Mouse (Mus musculus): ENCODE measurements around the gene Cyth4. TPM values are rescaled to one million over a fixed set of nuclear protein-coding genes. Genes with fewer than 3 reads are reported as not detected.

The Cyth4 gene
- 5.9 and 6.7 TPM in 2 replicates for polyA plus RNA-seq (2016; fragmentation: Nextera tagmentation; extraction: Ambion mirVana)

DNA sequence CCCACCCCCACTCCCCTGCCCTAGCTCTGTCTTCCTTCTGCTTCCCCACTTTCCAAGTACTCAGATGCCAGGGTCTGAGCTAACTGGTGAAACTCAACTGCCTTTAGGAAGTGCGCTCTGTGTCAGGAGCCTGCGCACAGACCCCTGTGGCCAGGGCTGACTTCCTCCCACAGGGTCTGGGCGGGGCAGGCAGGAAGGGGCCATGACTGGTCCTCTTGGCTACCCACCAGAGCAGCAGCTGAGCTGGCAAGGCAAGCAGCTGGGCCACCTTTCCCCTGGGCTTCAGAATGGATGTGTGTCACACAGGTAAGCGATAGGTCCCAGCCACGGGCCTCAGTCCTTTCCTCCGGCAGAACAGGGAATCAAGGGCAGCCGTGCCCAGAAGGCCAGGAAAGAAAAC, at the start of gene Cyth4:
Gene Cyth4 (plus strand): TSS at position 134 of the 400 bp plus-strand sequence.
- Histone ChIP-seq H3K27ac (replicated peaks) (no peak within 1 kb of the TSS), H3K36me3 (no peaks in the 10 kb centered on the region), H3K4me1 (no peaks in the 10 kb centered on the region; the same call in 1 of the 2 replicates), H3K27me3 (ENCODE audit: low read depth, poor library complexity, severe bottlenecking) (no peaks in the 10 kb centered on the region), H3K9me3 (replicated peaks) (peaks cover under 1% of the 10 kb centered on the region; the same call in 1 of the 2 replicates), H3K4me3 (no peak within 1 kb of the TSS)
- 88% methylated on average over 7 of the region's 7 CpGs for WGBS
- DNase-seq (ENCODE audit: low spot score) = no peak

DNA sequence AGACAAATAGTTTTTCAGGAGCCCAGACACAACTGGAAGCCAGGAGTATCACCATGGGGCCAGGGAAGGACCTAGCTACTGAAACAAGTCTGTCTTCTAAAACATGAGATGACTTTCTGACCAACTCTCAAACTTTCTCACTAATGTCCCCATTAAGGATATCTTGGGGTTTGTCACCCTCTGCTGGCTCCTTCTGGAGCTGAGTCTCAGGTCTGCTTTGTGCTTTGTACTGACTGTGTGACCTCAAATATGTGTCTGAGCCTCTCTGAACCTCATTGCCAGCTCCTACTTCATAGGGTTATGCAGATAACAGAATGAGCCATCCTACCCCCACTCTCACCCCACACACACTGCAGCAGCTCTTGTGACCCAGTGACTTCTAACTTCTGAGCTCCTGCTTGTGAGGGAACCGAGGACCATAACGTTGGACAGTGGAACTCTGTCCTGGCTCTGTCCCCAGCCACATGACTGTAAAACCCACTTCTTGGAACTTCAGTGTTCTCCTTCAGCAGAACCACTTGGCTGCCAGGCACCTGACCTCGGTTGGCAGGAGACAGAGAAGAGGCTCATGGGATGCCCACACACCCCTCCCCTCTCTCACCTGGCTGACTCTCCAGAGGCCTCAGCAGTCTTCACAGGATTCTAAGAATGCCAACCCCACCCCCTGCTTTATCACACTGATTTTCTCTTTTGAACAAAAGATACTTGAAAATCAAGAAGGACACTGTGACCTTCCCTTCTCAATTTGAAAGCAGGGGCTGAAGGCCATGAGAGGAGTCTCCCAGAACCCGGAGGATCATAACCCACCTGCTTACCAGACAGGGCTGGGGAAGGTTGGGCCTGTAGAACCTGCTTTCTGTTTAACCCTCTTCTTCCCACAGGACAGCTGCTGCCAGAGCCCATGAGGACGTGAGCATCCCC, 49.2 kb upstream of the Cyth4 start:
- peaks cover 11% of the 10 kb centered on the region; the same call in 1 of the 2 replicates for H3K9me3 ChIP-seq (replicated peaks)
- no peaks in the 10 kb centered on the region for H3K36me3 ChIP-seq
- no peak overlapping the region for H3K4me3 ChIP-seq
- no peak for DNase-seq (ENCODE audit: low spot score)
- 0 out of 2 replicates have a peak overlapping the region, but pooled peaks have one; percentile 39 for H3K27ac ChIP-seq (replicated peaks)
- H3K4me1 ChIP-seq = peaks cover 26% of the 10 kb centered on the region
- peaks cover 26% of the 10 kb centered on the region for H3K27me3 ChIP-seq (ENCODE audit: low read depth, poor library complexity, severe bottlenecking)
- WGBS = 52% methylated on average over 5 of the region's 5 CpGs

DNA sequence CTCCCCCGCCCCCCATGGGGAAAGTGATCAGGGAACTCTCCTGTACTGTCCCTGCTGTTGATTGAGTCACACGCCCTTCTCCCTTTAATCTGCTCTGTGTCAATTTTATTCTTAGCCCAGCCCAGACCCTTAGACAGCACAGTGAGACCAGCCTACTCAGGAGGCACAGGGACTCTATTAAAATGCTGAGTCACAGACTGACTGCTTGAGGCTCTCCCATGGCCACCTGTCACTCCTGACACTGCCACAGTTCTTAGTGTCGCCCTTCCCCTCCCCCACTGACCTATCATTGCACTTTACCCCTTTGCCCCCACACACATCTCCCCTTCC, 48.5 kb upstream of the Cyth4 start:
- 29% methylated on average over 3 of the region's 3 CpGs for WGBS
- peaks cover 26% of the 10 kb centered on the region for H3K27me3 ChIP-seq (ENCODE audit: low read depth, poor library complexity, severe bottlenecking)
- H3K9me3 ChIP-seq (replicated peaks) = peaks cover 11% of the 10 kb centered on the region; the same call in 1 of the 2 replicates
- H3K36me3 ChIP-seq = no peaks in the 10 kb centered on the region
- no peak for DNase-seq (ENCODE audit: low spot score)
- 0 out of 2 replicates have a peak overlapping the region, but pooled peaks have one; percentile 39 for H3K27ac ChIP-seq (replicated peaks)
- peaks cover 26% of the 10 kb centered on the region for H3K4me1 ChIP-seq
- no peak overlapping the region for H3K4me3 ChIP-seq

DNA sequence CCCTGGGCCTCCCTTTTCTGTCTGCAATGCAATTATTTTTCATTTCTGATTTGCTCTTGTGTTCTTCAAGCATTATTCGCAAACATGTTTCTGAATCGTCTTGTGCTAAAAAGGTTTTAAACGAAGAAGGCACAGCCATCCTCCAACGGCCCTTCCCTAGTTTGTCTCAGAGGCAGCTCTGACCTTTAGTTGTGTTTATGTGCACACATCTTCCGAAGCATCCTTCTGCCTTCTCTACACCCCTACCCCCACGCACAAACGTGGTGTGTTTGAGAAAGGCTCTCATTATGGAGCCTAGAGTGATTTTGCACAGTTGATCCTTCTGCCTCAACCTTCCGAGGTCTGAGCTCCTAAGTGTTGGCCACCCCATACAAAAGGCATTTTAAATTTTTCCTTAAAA, 48.1 kb upstream of the Cyth4 start:
- no peaks in the 10 kb centered on the region for H3K36me3 ChIP-seq
- peaks cover 23% of the 10 kb centered on the region for H3K27me3 ChIP-seq (ENCODE audit: low read depth, poor library complexity, severe bottlenecking)
- H3K4me1 ChIP-seq = peaks cover 26% of the 10 kb centered on the region
- 78% methylated on average over 8 of the region's 8 CpGs for WGBS
- peak overlapping the region; percentile 39; the same call in 1 of the 2 replicates for H3K27ac ChIP-seq (replicated peaks)
- H3K9me3 ChIP-seq (replicated peaks) = peaks cover 11% of the 10 kb centered on the region; the same call in 1 of the 2 replicates
- no peak for DNase-seq (ENCODE audit: low spot score)
- H3K4me3 ChIP-seq = no peak overlapping the region

DNA sequence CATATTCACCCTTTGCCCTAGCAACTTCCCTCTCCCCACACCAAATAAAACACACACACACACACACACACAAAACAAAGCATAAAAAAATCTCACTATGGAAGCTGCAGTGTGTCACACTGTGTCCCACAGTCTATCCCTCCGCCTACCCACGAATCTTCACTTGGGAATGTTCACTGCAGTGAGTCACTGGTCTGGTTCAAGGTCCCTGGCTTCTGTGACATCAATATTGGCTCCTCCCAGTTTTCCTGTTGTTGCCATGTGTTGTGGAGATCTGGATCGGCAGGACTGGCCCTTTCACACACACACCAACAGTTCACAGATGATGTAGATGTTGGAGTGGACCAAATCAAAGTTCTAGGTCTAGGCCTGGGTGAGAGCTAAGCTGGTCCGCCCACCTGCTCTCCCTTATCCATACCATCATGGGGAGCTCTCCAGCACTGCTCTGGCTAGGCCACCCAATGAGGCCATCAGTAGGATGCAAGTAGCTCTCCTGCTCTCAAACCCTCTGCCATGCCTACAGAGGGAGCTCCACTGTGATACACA, 47.6 kb upstream of the Cyth4 start:
- Histone ChIP-seq H3K27ac (replicated peaks) (no peak overlapping the region), H3K9me3 (replicated peaks) (peaks cover 11% of the 10 kb centered on the region; the same call in 1 of the 2 replicates), H3K27me3 (ENCODE audit: low read depth, poor library complexity, severe bottlenecking) (peaks cover 18% of the 10 kb centered on the region), H3K36me3 (no peaks in the 10 kb centered on the region), H3K4me3 (no peak overlapping the region), H3K4me1 (peaks cover 22% of the 10 kb centered on the region)
- DNase-seq (ENCODE audit: low spot score) = no peak
- whole genome bisulfite sequencing = 84% methylated on average over 4 of the region's 4 CpGs

DNA sequence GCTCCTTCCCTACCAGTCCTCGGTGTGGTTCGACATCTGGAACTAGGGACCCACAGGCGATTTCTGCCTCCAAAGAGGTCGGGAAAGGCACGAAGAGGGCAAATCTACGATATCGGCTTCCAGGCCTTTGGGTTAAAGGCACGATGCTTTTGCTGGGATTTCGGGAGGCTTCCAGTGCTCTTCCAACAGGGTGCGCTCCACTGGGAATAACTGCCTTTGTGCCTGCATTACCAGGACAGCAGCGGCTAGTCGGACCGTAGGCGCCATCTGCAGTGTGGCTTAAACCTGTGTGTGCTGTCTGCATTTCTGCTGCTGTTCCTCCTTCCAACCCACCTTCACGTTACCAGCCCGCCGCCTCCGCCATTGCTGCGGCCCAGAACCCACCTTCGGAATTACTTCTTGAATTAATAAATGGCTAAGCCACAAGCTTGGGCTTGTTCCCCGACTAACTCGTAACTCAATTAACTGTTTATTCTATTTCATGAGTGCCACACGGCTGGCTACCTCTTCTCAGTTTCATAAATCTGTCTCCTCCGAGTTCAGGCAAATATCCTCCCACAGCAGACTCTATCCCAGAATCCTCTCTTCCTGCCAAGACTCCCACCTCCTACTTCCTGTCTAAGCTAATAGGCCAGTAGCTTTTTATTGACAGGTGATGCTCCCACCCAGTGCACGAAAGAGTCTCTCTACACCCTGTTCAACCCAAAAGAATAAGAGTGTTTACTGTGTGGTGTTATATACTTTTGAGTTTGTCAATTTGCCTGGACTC, 42.1 kb upstream of the Cyth4 start:
- Histone ChIP-seq H3K4me1 (peaks cover 17% of the 10 kb centered on the region), H3K27ac (replicated peaks) (no peak overlapping the region), H3K4me3 (peak overlapping the region; percentile 21), H3K27me3 (ENCODE audit: low read depth, poor library complexity, severe bottlenecking) (0 out of 2 replicates have a peak, but pooled peaks cover 6% of the 10 kb centered on the region), H3K36me3 (no peaks in the 10 kb centered on the region), H3K9me3 (replicated peaks) (peaks cover 11% of the 10 kb centered on the region; the same call in 1 of the 2 replicates)
- no peak for DNase-seq (ENCODE audit: low spot score)
- WGBS = 64% methylated on average over 25 of the region's 25 CpGs

DNA sequence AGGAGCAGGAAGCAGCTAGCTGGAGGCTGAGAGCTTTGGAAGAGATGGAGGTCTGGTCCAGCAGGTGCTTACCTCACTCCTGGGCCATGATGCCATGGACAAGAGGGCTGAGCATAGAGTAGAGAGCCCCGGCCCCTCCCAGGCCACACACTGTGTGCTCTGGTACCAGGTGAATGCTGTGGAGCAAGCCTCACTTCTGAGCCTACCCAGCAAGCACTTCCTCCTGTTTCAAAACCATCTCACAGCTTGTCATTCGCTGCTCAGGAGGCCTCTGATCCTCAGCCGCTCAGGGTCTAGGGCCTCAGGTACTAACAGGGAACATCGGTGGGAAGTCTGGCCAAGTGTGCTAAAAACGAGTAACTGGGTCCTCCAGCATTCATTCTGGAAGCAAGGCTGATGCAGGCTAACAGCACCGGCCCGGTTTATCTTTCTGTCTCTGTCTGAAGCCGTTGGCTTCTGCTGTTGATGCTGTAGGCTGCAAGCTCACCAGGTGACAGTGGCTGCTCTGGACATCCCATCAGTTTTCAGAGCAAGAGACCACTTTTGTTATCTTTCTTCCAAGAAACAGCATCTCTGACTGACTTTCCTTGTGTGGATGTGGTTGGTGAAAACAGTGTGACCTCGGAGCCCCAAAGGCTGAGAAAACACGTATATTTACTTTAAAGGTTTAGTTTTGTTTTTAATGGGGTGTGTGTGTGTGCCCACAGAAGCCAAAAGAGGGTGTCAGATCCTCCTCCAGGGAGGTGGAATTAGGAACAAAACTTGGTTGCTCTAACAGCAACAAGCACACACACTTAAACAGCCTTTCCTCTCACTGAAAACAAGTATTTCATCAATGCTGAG, 38.9 kb upstream of the Cyth4 start:
- DNase-seq (ENCODE audit: low spot score) = no peak
- Histone ChIP-seq H3K9me3 (replicated peaks) (no peaks in the 10 kb centered on the region; the same call in 1 of the 2 replicates), H3K4me1 (peaks cover 17% of the 10 kb centered on the region), H3K36me3 (no peaks in the 10 kb centered on the region), H3K27me3 (ENCODE audit: low read depth, poor library complexity, severe bottlenecking) (0 out of 2 replicates have a peak, but pooled peaks cover 6% of the 10 kb centered on the region), H3K27ac (replicated peaks) (peak overlapping the region; percentile 20; the same call in 1 of the 2 replicates), H3K4me3 (no peak overlapping the region)
- WGBS = 67% methylated on average over 10 of the region's 10 CpGs

DNA sequence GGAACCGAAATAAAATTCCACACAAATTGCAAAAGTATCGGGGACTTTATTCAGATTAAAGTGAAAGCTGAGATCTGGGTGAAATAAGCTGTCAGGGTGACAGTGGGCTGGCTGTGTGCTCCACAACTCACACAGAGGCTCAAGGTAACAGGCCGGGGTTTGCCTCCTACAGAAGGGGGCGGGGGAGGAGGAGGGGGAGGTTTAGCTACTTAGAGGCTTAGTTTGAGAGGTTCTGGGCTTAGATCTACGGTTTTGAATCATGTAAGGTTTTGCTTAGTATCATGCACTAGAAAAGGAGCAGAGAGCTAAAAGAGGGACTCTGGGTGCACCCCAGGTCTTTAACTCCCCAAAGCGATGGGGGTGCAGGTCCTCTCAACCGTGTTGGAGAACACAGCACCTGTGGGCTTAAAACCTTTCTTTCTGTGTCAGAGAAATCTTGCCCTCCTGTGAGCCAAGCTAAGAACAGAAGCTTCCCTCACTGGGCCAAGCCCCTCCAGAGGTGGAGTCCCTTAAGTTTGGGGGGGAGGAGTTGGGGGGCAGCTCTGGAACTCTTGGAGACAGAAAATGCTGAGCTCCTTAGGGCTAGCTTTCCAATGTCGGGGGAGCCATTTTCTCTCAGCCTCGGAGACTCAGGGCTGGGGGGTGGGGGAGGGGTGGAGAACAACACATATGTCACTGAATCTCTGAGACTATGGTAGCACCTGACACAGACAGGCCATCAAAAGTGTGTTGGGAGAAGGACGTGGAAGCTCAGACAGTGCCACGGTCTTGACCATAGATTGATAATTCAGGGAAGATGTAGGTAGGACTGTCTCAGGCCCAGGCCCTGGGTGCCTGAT, 37.5 kb upstream of the Cyth4 start:
- 0 out of 2 replicates have a peak, but pooled peaks cover 6% of the 10 kb centered on the region for H3K27me3 ChIP-seq (ENCODE audit: low read depth, poor library complexity, severe bottlenecking)
- H3K36me3 ChIP-seq = no peaks in the 10 kb centered on the region
- no peak overlapping the region for H3K4me3 ChIP-seq
- 58% methylated on average over 11 of the region's 11 CpGs for WGBS
- DNase-seq (ENCODE audit: low spot score) = no peak
- no peaks in the 10 kb centered on the region for H3K9me3 ChIP-seq (replicated peaks)
- H3K4me1 ChIP-seq = peaks cover 22% of the 10 kb centered on the region
- peak overlapping the region; percentile 55; the same call in 1 of the 2 replicates for H3K27ac ChIP-seq (replicated peaks)

DNA sequence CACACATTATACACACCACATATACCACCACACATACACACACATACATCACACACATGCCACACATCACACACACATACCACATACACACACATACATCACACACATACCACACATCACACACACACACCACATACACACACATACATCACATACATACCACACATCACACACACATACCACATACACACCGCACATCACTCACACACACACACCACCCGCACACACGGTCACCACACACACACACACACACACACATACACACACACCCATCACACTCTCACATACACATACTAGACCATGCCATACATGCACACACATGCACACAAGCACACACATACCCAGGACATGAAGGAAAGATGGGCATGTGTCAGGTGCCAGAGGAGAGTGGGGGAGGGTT, 33.5 kb upstream of the Cyth4 start:
- Histone ChIP-seq H3K4me1 (peaks cover 24% of the 10 kb centered on the region), H3K27ac (replicated peaks) (no peak overlapping the region), H3K36me3 (no peaks in the 10 kb centered on the region), H3K4me3 (no peak overlapping the region), H3K9me3 (replicated peaks) (no peaks in the 10 kb centered on the region), H3K27me3 (ENCODE audit: low read depth, poor library complexity, severe bottlenecking) (no peaks in the 10 kb centered on the region)
- DNase-seq (ENCODE audit: low spot score) = no peak
- WGBS = 88% methylated on average over 3 of the region's 3 CpGs

DNA sequence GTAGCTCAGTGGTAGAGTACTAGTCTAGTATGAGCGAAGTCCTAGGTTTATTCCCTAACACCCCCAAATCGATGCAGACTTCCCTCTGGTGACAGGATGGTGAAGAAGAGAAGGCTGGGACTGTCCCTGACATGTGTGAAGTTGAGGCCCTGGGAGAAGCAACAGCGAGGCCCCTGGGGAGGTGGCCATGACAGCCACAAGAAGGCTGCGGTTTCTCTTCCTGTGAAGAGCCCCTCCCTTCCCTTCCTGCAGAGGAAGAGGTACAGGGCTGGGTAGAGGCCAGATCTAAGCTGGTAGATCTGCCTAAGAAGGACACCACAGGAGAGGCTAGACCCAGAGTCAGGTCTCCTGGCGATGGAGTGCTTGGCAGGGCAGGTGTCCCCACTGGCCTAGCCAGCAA, 32.9 kb upstream of the Cyth4 start:
- H3K9me3 ChIP-seq (replicated peaks) = no peaks in the 10 kb centered on the region
- 78% methylated on average over 5 of the region's 5 CpGs for WGBS
- no peaks in the 10 kb centered on the region for H3K36me3 ChIP-seq
- H3K4me3 ChIP-seq = no peak overlapping the region
- no peaks in the 10 kb centered on the region for H3K27me3 ChIP-seq (ENCODE audit: low read depth, poor library complexity, severe bottlenecking)
- peaks cover 18% of the 10 kb centered on the region for H3K4me1 ChIP-seq
- H3K27ac ChIP-seq (replicated peaks) = no peak overlapping the region
- no peak for DNase-seq (ENCODE audit: low spot score)

DNA sequence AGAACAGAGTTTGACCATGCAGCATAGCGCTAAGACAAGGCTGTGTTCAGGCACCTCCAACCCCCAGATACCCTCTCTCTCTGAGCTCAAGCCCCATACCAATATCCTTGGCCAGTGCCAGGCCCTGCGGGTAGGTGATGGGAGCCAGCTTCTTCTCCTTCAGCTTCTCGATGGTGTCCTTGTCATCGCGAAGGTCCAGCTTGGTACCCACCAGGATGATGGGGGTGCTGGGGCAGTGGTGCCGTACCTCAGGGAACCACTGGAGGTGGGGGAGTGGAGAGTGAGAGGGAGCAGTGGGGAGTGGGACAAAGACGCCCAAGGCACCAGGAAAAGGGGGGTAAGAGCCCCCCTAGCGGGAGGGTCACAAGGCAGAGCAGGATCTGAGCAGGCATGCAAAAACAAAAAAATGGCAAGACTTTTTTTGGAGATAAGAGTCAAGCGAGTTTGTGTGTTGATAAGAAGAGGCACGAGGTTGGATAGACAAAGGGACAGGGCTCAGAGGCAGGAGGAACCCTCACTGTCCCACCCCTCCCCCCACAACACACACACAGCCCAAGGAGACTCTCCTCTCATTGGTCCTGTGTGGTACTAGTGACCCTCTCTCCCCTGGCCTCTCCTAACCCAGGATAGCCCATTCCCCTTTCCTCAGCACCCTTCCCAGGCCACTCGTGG, 31.9 kb upstream of the Cyth4 start:
- WGBS = 76% methylated on average over 11 of the region's 11 CpGs
- Histone ChIP-seq H3K4me3 (no peak overlapping the region), H3K36me3 (no peaks in the 10 kb centered on the region), H3K27me3 (ENCODE audit: low read depth, poor library complexity, severe bottlenecking) (no peaks in the 10 kb centered on the region), H3K9me3 (replicated peaks) (no peaks in the 10 kb centered on the region), H3K4me1 (peaks cover 11% of the 10 kb centered on the region; the same call in 1 of the 2 replicates), H3K27ac (replicated peaks) (peak overlapping the region; percentile 56)
- DNase-seq (ENCODE audit: low spot score) = no peak
